Mouse (Mus musculus) cerebellum, postnatal 4 days (tissue): ENCODE results near the gene Efnb2.

Source experiments
- DNase-seq, 2 experiments: peaks; one replicate each; pipeline ENCODE4 v3.0.0; 2022; ENCODE audit warnings: low spot score in 2 of 2, mixed read lengths in 1 of 2

The Efnb2 gene

DNA sequence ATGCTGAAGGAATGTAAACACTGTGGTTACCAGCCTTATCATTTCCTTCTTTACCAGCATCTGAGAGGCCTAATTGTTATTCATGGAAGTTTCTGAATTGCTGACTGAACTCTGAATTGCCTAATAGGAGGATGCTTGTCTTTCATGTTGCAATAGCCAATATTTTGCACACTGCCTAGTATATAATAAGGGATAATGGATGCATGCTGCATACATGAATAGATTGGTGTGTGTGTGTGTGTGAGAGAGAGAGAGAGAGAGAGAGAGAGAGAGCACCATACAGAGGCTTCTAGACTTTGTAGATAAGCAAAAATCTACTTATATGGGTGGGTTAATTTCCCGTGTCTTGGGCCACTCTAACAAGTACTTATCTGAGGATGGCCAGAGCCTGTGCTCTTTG, 47.2 kb downstream of the Efnb2 start:
- DNase-seq: no peak

GRCm38 (mm10) chr8:8611928-8612327, 49.1 kb downstream of the Efnb2 start:
- no peak for DNase-seq

GRCm38 (mm10) chr8:8609791-8610190, 51.3 kb downstream of the Efnb2 start:
- no peak for DNase-seq

DNA sequence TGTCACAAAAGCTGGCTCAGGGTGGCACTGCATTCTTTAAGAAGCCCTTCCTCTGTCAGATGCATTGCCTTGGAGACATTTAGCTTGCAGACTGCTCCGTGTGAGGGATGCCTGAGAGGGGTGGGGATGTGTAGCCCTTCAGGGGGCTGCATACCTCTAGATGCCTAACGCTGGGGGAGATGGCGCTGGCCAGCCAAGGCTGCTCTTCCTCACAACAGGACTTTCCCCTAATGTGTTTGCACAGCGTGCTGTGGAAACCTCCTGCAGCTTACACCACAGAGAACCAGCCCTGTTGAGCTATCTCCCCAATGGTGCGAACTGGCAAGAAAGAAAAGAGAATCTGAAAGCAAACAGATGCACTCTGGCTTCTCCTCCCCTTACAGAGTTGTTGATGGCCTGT, 51.9 kb downstream of the Efnb2 start:
- no peak for DNase-seq

GRCm38 (mm10) chr8:8605621-8606020, 55.4 kb downstream of the Efnb2 start:
- DNase-seq: no peak

GRCm38 (mm10) chr8:8603875-8604274, 57.2 kb downstream of the Efnb2 start:
- no peak for DNase-seq

GRCm38 (mm10) chr8:8602616-8603461, 58.2 kb downstream of the Efnb2 start:
- DNase-seq: no peak

- no peak for DNase-seq
These were observed 61.1 kb downstream of the Efnb2 start for GRCm38 (mm10) chr8:8599931-8600330.

DNA sequence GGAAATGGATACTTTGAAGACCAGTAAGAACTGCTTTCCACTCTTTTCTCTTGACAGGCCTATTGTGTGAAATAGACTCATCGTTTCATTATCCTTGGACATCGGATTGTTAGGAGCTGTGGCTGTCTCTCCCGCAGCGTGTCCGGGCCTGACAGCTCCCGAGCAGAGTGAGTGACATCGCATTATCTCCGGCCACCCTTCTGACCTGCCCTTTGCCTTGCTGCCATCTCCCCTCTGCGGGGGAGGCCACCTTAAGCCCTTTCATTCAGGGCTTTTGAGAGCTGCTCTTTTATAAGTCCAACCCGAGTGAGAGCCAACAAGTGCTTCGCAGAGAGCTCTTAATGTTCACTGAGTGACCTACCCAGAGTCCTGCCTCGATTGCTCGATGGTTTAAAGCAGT, 63.6 kb downstream of the Efnb2 start:
- DNase-seq: no peak

DNA sequence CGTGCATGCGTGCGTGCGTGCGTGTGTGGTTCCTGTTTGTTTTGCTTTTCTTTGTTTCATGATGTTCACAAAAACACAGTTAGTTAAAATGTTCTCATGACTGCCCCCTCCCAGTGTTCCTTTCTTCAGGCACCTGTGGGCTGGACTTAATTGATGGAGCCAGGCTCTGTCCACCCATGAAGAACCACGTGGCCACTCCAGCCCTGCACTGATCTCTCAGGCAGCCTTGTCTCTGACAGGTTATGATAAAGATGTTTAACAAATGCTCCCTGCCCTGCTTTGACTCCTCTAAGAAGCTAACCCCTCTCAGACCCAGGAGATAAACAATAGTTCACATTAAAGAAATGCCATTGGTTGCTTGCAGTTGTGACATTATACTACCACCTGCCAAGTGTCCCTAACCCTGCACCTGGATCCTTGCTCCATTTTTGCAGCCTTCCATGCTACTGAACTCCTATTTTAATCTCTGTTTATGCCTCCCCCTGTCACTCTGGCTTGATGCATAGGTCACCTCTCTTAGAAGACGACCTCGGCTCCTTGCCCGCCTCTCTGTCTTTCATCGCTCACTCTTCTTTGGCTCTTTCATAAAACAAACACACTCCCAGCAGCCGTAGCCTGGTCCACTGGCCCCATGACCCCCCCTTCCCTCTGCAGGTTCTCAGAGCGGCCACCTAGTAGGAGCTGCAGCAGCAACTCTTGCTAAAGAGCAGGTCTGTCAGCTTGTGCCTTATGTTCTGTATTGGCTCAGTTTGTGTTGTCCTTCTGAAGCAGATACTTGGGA, 65.0 kb downstream of the Efnb2 start:
- no peak for DNase-seq

GRCm38 (mm10) chr8:8593812-8594211, 67.2 kb downstream of the Efnb2 start:
- no peak for DNase-seq

GRCm38 (mm10) chr8:8593371-8593770, 67.7 kb downstream of the Efnb2 start:
- no peak for DNase-seq

- no peak for DNase-seq
These were observed 68.7 kb downstream of the Efnb2 start for GRCm38 (mm10) chr8:8592331-8592730.

DNA sequence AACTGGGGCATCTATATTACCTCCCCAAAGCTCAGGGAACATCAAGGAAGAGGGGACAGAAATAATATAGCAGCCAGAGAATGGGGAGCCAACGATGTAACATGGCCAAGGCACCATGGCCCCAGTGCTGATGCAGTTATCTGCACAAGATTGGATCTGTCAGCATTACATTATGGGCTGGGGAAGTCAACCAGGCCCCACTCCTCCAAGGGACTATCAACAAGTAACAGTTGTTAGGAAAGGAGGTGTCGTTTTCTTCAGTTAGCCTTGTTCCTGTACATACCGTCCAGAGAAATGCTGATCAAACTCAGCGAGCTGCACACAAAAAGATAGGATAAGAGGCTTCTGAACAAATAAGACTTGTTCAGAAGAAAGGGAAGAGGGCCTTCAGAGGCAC, 77.1 kb downstream of the Efnb2 start:
- no peak for DNase-seq

DNA sequence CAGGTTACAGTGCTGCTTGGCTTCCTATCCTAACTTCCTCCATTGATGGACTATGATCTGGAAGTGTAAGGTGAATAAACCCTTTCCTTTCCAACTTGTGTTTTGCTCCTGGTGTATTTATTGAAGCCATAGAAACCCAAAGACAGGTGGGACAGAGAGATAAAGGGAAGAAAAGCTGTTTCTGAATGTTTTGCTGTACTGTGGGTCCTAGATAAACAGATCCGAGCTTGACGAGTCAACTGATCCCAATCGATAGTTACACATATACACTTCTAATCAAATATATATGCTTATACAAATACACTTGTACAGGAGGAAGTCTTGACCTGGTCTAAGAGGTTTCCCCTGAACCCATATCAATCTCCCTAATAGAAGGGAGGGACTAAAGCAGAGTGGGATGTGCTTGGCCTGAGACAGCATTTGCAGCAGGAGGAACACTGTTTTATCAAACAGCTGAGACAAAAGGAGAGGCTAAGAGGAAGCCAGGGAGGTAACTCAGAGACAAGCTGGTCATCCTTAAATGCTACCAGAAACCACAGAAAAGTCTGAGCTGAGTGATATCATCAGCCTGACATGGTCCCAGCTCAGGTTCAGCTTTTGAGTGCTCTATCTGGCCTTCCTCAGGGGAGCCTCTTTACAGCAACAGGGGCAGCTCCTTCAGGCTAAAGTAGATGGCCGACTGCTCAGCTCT, 77.6 kb downstream of the Efnb2 start:
- no peak for DNase-seq

DNA sequence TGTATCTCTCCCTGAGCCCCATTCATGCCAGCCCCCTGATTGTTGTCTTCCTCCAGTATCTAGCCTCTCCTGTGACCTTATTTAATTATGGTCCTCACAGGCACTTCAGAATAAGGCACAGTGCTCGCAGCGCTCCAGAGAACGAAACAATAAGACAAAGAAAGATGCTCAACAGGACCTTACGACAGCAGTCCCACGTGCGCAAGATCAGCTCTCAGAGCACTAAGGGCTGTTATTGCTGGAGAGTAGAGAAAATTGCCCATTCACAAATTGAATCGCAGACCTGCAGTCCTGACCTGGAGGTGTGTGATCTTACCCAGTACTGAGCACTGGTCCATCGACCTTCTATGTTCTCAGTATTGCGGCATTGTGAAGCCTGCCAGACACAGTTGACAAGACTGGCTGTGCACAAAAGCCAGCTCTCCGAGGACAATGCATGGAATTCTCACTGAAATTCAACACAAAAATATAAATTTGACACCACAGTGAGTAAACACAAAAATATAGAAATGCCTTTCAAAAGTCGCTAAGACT, 83.2 kb downstream of the Efnb2 start:
- no peak for DNase-seq

DNA sequence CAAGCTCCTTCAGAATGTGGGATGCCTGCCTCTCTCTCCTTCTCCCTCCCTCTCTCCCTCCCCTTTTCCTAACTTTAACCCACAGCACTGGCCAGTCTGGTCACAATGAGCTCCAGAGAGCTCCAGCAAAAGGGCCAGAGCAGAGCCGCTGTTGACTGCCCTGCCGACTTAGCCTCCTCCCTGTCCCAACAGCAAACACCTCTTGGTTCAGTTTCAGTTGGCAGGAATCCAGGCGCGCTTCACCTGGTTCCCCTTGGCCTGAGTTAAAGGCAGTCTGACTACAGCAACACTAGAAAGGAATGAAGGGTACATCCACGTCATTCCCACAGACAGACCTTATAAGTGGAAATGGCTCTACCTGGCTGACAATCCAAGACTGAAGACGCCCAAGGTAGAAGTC, 84.2 kb downstream of the Efnb2 start:
- no peak for DNase-seq

- DNase-seq: no peak
These were observed 84.8 kb downstream of the Efnb2 start for GRCm38 (mm10) chr8:8576286-8576685.

- no peak for DNase-seq
These were observed 86.2 kb downstream of the Efnb2 start for GRCm38 (mm10) chr8:8574521-8575499.

- DNase-seq: no peak
These were observed 88.8 kb downstream of the Efnb2 start for GRCm38 (mm10) chr8:8572272-8572671.

- DNase-seq: no peak
These were observed 89.3 kb downstream of the Efnb2 start for GRCm38 (mm10) chr8:8571625-8572215.
